Mouse (Mus musculus): ENCODE results near the gene St6galnac5. TPM values are rescaled to one million over a fixed set of nuclear protein-coding genes. Genes with fewer than 3 reads are reported as not detected.

St6galnac5 gene
- polyA plus RNA-seq, 1 experiment from 2014 or later = 1.5 TPM

DNA sequence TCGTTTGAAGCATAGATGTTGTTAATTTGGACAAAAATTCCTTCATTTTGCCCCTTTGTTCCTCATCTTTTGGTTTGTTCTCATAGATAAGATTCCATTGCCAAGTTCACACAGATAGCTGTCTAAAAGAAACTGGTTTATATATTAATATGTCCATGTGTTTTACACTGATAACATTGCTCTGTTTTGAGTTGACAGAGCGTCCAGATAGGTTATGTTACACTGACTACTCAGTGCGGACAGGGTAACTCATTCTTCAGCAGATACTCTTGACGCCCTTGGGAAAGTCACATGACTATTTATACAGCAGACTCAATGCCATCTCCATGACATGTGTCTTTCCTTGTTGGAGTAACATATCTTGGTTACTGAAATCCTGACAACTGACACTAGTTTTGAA lies 25.3 kb downstream of the St6galnac5 start:
- no peak for ATAC-seq (ENCODE audit: insufficient read depth, low FRiP score)
- WGBS = 68% methylated on average over 4 of the region's 4 CpGs
- no peaks in the 10 kb centered on the region for H3K4me1 ChIP-seq (ENCODE audit: control insufficient read depth, insufficient read depth, low read length)

DNA sequence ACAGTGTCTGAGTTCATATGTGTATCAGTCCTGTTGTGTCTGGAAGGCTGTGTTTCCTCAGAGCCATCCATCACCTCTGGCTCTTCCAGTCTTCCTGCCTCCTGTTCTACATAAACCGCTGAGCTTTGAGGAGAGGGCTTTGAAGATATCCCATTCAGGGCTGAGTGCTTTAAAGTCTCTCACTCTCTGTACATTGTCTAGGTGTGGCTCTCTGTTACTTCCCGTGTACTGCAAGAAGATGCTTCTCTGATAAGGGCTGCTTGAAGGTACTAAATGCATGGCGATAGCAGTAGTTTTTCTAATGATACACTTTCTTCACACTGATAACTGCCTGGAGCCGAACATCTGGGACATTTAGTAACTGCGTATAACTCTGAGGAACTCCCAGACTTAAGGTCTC lies 26.0 kb downstream of the St6galnac5 start:
- no peak overlapping the region for H3K4me2 ChIP-seq (ENCODE audit: low read depth, low read length)
- no peaks in the 10 kb centered on the region for H3K9me3 ChIP-seq (replicated peaks; ENCODE audit: control insufficient read depth, low read length)
- no peak overlapping the region for H3K4me3 ChIP-seq (replicated peaks; ENCODE audit: low read length)
- 63% methylated on average over 5 of the region's 5 CpGs for WGBS
- no peaks in the 10 kb centered on the region for H3K4me1 ChIP-seq (ENCODE audit: control insufficient read depth, insufficient read depth, low read length)
- ATAC-seq (ENCODE audit: insufficient read depth, low FRiP score) = no peak
- no peaks in the 10 kb centered on the region for H3K27me3 ChIP-seq (ENCODE audit: control insufficient read depth, insufficient read depth, low read length)
- no peaks in the 10 kb centered on the region for H3K36me3 ChIP-seq (ENCODE audit: control insufficient read depth, insufficient read depth, low read length)
- H3K27ac ChIP-seq (ENCODE audit: low read length) = no peak overlapping the region
- no peak overlapping the region for H3K9ac ChIP-seq (ENCODE audit: low read length)

More for the DNA sequence above, 25.3 kb downstream of the St6galnac5 start:
- Histone ChIP-seq H3K9me3 (replicated peaks; ENCODE audit: control insufficient read depth, low read length) (no peaks in the 10 kb centered on the region), H3K9ac (ENCODE audit: low read length) (no peak overlapping the region), H3K4me3 (replicated peaks; ENCODE audit: low read length) (no peak overlapping the region), H3K27ac (ENCODE audit: low read length) (no peak overlapping the region), H3K27me3 (ENCODE audit: control insufficient read depth, insufficient read depth, low read length) (no peaks in the 10 kb centered on the region), H3K36me3 (ENCODE audit: control insufficient read depth, insufficient read depth, low read length) (no peaks in the 10 kb centered on the region), H3K4me2 (ENCODE audit: low read depth, low read length) (no peak overlapping the region)

- Histone ChIP-seq H3K36me3 (ENCODE audit: control insufficient read depth, insufficient read depth, low read length) (no peaks in the 10 kb centered on the region), H3K4me1 (ENCODE audit: control insufficient read depth, insufficient read depth, low read length) (no peaks in the 10 kb centered on the region), H3K27me3 (ENCODE audit: control insufficient read depth, insufficient read depth, low read length) (no peaks in the 10 kb centered on the region), H3K9me3 (replicated peaks; ENCODE audit: control insufficient read depth, low read length) (no peaks in the 10 kb centered on the region), H3K27ac (ENCODE audit: low read length) (no peak overlapping the region), H3K9ac (ENCODE audit: low read length) (no peak overlapping the region), H3K4me3 (replicated peaks; ENCODE audit: low read length) (no peak overlapping the region), H3K4me2 (ENCODE audit: low read depth, low read length) (no peak overlapping the region)
- WGBS = 53% methylated on average over 11 of the region's 11 CpGs
- ATAC-seq (ENCODE audit: insufficient read depth, low FRiP score) = no peak
Measured at GRCm38 (mm10) chr3:152951634-152952545, 30.2 kb downstream of the St6galnac5 start.

DNA sequence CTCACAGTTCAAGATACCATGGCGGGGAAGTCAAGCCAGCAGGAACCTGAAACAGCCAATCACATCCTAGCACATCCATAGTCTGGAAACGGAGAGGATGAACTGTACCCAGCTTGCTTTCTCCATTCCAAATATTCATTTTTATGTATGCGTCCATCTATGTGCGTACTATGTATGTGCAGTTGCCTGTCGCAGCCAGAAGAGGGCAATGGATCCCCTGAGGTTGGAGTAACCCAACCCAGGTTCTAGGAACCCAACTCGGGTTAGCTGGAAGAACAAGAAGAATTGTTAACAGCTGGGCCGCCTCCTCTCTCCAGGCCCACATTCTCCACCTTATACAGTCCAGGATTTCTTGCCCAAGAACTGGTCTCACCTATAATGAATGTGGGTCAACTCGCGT lies 31.1 kb downstream of the St6galnac5 start:
- WGBS = 91% methylated on average over 9 of the region's 9 CpGs
- Histone ChIP-seq H3K27ac (ENCODE audit: low read length) (no peak overlapping the region), H3K27me3 (ENCODE audit: control insufficient read depth, insufficient read depth, low read length) (no peaks in the 10 kb centered on the region), H3K4me1 (ENCODE audit: control insufficient read depth, insufficient read depth, low read length) (no peaks in the 10 kb centered on the region), H3K4me3 (replicated peaks; ENCODE audit: low read length) (no peak overlapping the region), H3K4me2 (ENCODE audit: low read depth, low read length) (no peak overlapping the region), H3K9me3 (replicated peaks; ENCODE audit: control insufficient read depth, low read length) (no peaks in the 10 kb centered on the region), H3K36me3 (ENCODE audit: control insufficient read depth, insufficient read depth, low read length) (no peaks in the 10 kb centered on the region), H3K9ac (ENCODE audit: low read length) (no peak overlapping the region)
- no peak for ATAC-seq (ENCODE audit: insufficient read depth, low FRiP score)

- ATAC-seq (ENCODE audit: insufficient read depth, low FRiP score) = no peak
- Histone ChIP-seq H3K36me3 (ENCODE audit: control insufficient read depth, insufficient read depth, low read length) (no peaks in the 10 kb centered on the region), H3K27me3 (ENCODE audit: control insufficient read depth, insufficient read depth, low read length) (no peaks in the 10 kb centered on the region), H3K9ac (ENCODE audit: low read length) (no peak overlapping the region), H3K4me2 (ENCODE audit: low read depth, low read length) (no peak overlapping the region), H3K4me1 (ENCODE audit: control insufficient read depth, insufficient read depth, low read length) (no peaks in the 10 kb centered on the region), H3K4me3 (replicated peaks; ENCODE audit: low read length) (no peak overlapping the region), H3K27ac (ENCODE audit: low read length) (no peak overlapping the region), H3K9me3 (replicated peaks; ENCODE audit: control insufficient read depth, low read length) (no peaks in the 10 kb centered on the region)
- 89% methylated on average over 5 of the region's 5 CpGs for WGBS
Measured at GRCm38 (mm10) chr3:152950299-152950698, 31.7 kb downstream of the St6galnac5 start.

DNA sequence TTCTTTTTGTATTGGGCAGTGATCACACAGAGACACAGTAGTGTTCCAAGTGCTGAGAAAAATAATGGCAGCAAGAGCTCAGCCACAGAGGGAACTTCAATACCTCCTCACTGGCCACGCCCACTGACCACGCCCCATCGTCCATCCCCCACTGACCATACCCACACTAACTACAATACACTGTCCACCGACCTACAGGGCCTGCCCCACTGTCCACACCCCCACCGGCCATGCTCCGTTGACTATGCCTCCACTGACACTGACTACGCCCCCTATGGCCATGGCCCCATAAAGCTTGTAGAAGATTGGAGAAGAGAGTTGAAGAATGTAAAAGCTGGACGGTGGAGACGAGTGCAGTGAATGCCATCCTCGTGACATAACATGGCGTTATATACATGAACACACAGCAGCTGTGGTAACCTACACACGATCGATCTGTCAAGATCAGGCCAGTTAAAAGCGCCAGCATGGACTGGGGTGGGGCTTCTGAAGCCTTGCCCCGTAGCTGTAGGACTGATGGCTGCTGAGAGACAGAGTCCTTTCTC lies 32.7 kb downstream of the St6galnac5 start:
- H3K9me3 ChIP-seq (replicated peaks; ENCODE audit: control insufficient read depth, low read length) = no peaks in the 10 kb centered on the region
- H3K27ac ChIP-seq (ENCODE audit: low read length) = no peak overlapping the region
- no peak; the same call in 1 of the 2 replicates for ATAC-seq (ENCODE audit: insufficient read depth, low FRiP score)
- H3K4me3 ChIP-seq (replicated peaks; ENCODE audit: low read length) = no peak overlapping the region
- 88% methylated on average over 15 of the region's 15 CpGs for WGBS
- H3K36me3 ChIP-seq (ENCODE audit: control insufficient read depth, insufficient read depth, low read length) = no peaks in the 10 kb centered on the region
- no peaks in the 10 kb centered on the region for H3K4me1 ChIP-seq (ENCODE audit: control insufficient read depth, insufficient read depth, low read length)
- H3K9ac ChIP-seq (ENCODE audit: low read length) = no peak overlapping the region
- H3K27me3 ChIP-seq (ENCODE audit: control insufficient read depth, insufficient read depth, low read length) = no peaks in the 10 kb centered on the region
- no peak overlapping the region for H3K4me2 ChIP-seq (ENCODE audit: low read depth, low read length)

DNA sequence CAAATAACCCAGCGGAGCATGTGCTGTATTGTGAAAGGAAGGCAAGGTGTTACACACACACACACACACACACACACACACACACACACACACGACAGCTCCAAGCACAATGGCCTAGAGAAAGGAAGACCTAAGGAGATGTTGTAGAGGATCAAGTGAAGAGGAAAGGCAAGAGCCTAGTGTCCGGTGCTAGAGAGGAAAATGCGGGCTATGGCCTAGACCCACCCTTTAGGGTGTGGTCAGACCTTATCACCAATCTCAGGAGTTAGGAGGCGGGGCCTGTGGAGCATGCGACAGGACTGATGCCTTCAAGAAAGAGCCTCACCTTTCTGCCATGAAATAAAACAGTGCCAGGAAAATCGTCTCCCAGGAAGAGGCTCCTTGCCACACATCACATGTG lies 33.5 kb downstream of the St6galnac5 start:
- H3K27me3 ChIP-seq (ENCODE audit: control insufficient read depth, insufficient read depth, low read length) = no peaks in the 10 kb centered on the region
- H3K27ac ChIP-seq (ENCODE audit: low read length) = no peak overlapping the region
- no peak overlapping the region for H3K4me2 ChIP-seq (ENCODE audit: low read depth, low read length)
- no peaks in the 10 kb centered on the region for H3K36me3 ChIP-seq (ENCODE audit: control insufficient read depth, insufficient read depth, low read length)
- H3K4me1 ChIP-seq (ENCODE audit: control insufficient read depth, insufficient read depth, low read length) = no peaks in the 10 kb centered on the region
- 74% methylated on average over 7 of the region's 7 CpGs for WGBS
- no peak for ATAC-seq (ENCODE audit: insufficient read depth, low FRiP score)
- no peaks in the 10 kb centered on the region for H3K9me3 ChIP-seq (replicated peaks; ENCODE audit: control insufficient read depth, low read length)
- no peak overlapping the region for H3K4me3 ChIP-seq (replicated peaks; ENCODE audit: low read length)
- H3K9ac ChIP-seq (ENCODE audit: low read length) = no peak overlapping the region

DNA sequence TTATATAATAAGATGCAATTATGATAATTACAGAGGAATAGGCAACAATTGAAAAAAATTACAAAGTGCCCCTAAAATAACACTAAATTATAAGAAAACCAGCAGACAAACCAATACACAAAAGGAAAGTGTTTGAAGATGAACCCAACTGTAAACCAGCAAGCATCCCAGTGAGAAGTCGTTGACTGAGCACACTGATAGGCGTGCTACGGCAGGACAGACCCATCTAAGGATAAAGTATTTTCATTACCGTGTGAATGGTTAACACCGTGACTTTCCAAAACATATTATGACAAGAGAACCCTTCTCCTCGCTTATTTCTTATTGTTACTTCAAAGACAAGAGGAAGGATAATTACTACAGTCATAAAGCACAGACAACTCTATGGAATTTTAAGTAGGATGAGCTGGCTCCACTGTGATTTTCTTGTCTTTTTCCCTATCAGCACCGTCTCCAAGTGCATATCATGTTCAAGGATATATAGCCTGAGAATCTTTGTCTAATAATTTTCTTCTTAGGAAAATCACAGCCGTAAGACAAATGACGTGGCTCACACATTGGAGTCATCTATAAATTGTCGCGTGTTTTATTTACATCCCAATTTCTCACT lies 34.9 kb downstream of the St6galnac5 start:
- no peak overlapping the region for H3K27ac ChIP-seq (ENCODE audit: low read length)
- no peak for ATAC-seq (ENCODE audit: insufficient read depth, low FRiP score)

GRCm38 (mm10) chr3:152944766-152945165 lies 37.3 kb downstream of the St6galnac5 start:
- no peak overlapping the region for H3K27ac ChIP-seq (ENCODE audit: low read length)
- no peak overlapping the region for H3K4me2 ChIP-seq (ENCODE audit: low read depth, low read length)
- H3K4me3 ChIP-seq (replicated peaks; ENCODE audit: low read length) = no peak overlapping the region
- 59% methylated on average over 3 of the region's 3 CpGs for WGBS
- no peak for ATAC-seq (ENCODE audit: insufficient read depth, low FRiP score)
- no peaks in the 10 kb centered on the region for H3K36me3 ChIP-seq (ENCODE audit: control insufficient read depth, insufficient read depth, low read length)
- no peak overlapping the region for H3K9ac ChIP-seq (ENCODE audit: low read length)
- H3K27me3 ChIP-seq (ENCODE audit: control insufficient read depth, insufficient read depth, low read length) = no peaks in the 10 kb centered on the region
- H3K9me3 ChIP-seq (replicated peaks; ENCODE audit: control insufficient read depth, low read length) = no peaks in the 10 kb centered on the region
- H3K4me1 ChIP-seq (ENCODE audit: control insufficient read depth, insufficient read depth, low read length) = no peaks in the 10 kb centered on the region

More for the DNA sequence above, 34.9 kb downstream of the St6galnac5 start:
- Histone ChIP-seq H3K4me3 (replicated peaks; ENCODE audit: low read length) (no peak overlapping the region), H3K4me2 (ENCODE audit: low read depth, low read length) (no peak overlapping the region), H3K36me3 (ENCODE audit: control insufficient read depth, insufficient read depth, low read length) (no peaks in the 10 kb centered on the region), H3K9ac (ENCODE audit: low read length) (no peak overlapping the region), H3K27me3 (ENCODE audit: control insufficient read depth, insufficient read depth, low read length) (no peaks in the 10 kb centered on the region), H3K9me3 (replicated peaks; ENCODE audit: control insufficient read depth, low read length) (no peaks in the 10 kb centered on the region), H3K4me1 (ENCODE audit: control insufficient read depth, insufficient read depth, low read length) (no peaks in the 10 kb centered on the region)
- WGBS = 82% methylated on average over 11 of the region's 11 CpGs
